Mouse (Mus musculus) CH12F3 (cell line): ENCODE data around the gene Fam222b.

Experiments used
- in situ Hi-C: fragments of 300-500 bp; cut with MboI; formaldehyde crosslinking; loops from 2 replicates; pipeline ENCODE4 v1.14.3; 2020; ENCODE audit warnings: low sequenced_read_pairs

Gene Fam222b

GRCm38 (mm10) chr11:78163045-78163444 lies 68.6 kb downstream of the Fam222b start:
- in situ Hi-C loops, result no loop called here

GRCm38 (mm10) chr11:78163681-78164603 lies 69.5 kb downstream of the Fam222b start:
- in situ Hi-C loops, result no loop called here

GRCm38 (mm10) chr11:78164604-78164923 lies 70.1 kb downstream of the Fam222b start:
- in situ Hi-C loops, result no loop called here

- in situ Hi-C loops, result no loop called here
Measured at GRCm38 (mm10) chr11:78164924-78165760, 70.7 kb downstream of the Fam222b start, which contains the start of gene Traf4. Traf4 (minus strand) TSS chr11:78165589.

- in situ Hi-C loops, result no loop called here
Measured at GRCm38 (mm10) chr11:78165761-78166109, 71.3 kb downstream of the Fam222b start.

- in situ Hi-C loops, result no loop called here
Measured at GRCm38 (mm10) chr11:78166161-78166560, 71.7 kb downstream of the Fam222b start.

- in situ Hi-C loops, result no loop called here
Measured at GRCm38 (mm10) chr11:78166640-78167039, 72.2 kb downstream of the Fam222b start.

GRCm38 (mm10) chr11:78167257-78167959 lies 72.9 kb downstream of the Fam222b start:
- in situ Hi-C loops, result no loop called here

GRCm38 (mm10) chr11:78168541-78169468 lies 74.3 kb downstream of the Fam222b start:
- in situ Hi-C loops, result no loop called here

- in situ Hi-C loops, result no loop called here
Measured at GRCm38 (mm10) chr11:78170306-78170705, 75.8 kb downstream of the Fam222b start.

- in situ Hi-C loops, result no loop called here
Measured at GRCm38 (mm10) chr11:78171328-78171727, 76.9 kb downstream of the Fam222b start.

- in situ Hi-C loops, result no loop called here
Measured at GRCm38 (mm10) chr11:78172034-78172747, 77.7 kb downstream of the Fam222b start.

GRCm38 (mm10) chr11:78172748-78173383 lies 78.4 kb downstream of the Fam222b start:
- in situ Hi-C loops, result no loop called here

- in situ Hi-C loops, result no loop called here
Measured at GRCm38 (mm10) chr11:78174506-78174905, 80.0 kb downstream of the Fam222b start.

GRCm38 (mm10) chr11:78175771-78176401 lies 81.4 kb downstream of the Fam222b start:
- in situ Hi-C loops, result no loop called here

GRCm38 (mm10) chr11:78176402-78176862 lies 82.0 kb downstream of the Fam222b start, which contains the start of the genes Nek8 and Tlcd1:
Nek8 (minus strand) TSS chr11:78176675.
Tlcd1 (plus strand) TSS chr11:78176711.
- in situ Hi-C loops, result no loop called here

- in situ Hi-C loops, result no loop called here
Measured at GRCm38 (mm10) chr11:78176905-78177331, 82.5 kb downstream of the Fam222b start.

GRCm38 (mm10) chr11:78177437-78177836 lies 83.0 kb downstream of the Fam222b start:
- in situ Hi-C loops, result no loop called here
